Mouse (Mus musculus) CH12.LX (cell line): ENCODE data around the gene Pgls.

Experiments used
- CTCF ChIP-seq, 2 experiments: IDR thresholded peaks in 1 of 2; conservative IDR thresholded peaks in 1 of 2; 2 replicates each; pipeline ENCODE4 v1.5.1; 2011 to 2012; ENCODE audit warnings: low read depth in 2 of 2, low read length in 2 of 2, improper control_type of control experiment in 1 of 2, inconsistent platforms in 1 of 2, mild to moderate bottlenecking in 1 of 2, moderate library complexity in 1 of 2
- E2F4 ChIP-seq: IDR thresholded peaks from 2 replicates; pipeline ENCODE4 v1.6.1; 2011; ENCODE audit warnings: low read depth, low read length, improper control_type of control experiment; ENCODE audit not compliant: insufficient replicate concordance
- ELF1 ChIP-seq: IDR thresholded peaks from 2 replicates; pipeline ENCODE4 v1.6.1; 2014; ENCODE audit warnings: low read depth, mild to moderate bottlenecking, inconsistent platforms, low read length, improper control_type of control experiment
- EP300 ChIP-seq: IDR thresholded peaks from 2 replicates; pipeline ENCODE4 v1.6.1; 2011; ENCODE audit warnings: low read length, improper control_type of control experiment
- GABPA ChIP-seq: IDR thresholded peaks from 2 replicates; pipeline ENCODE4 v1.6.1; 2012; ENCODE audit warnings: low read depth, low read length, improper control_type of control experiment, inconsistent platforms; ENCODE audit not compliant: insufficient replicate concordance
- HCFC1 ChIP-seq: IDR thresholded peaks from 2 replicates; pipeline ENCODE4 v1.6.1; 2012; ENCODE audit warnings: low read depth, mild to moderate bottlenecking, inconsistent platforms, low read length, improper control_type of control experiment
- JUND ChIP-seq: conservative IDR thresholded peaks from 2 replicates; pipeline ENCODE4 v1.6.1; 2011; ENCODE audit warnings: low read depth, low read length, improper control_type of control experiment
- KAT2A ChIP-seq: IDR thresholded peaks from 2 replicates; pipeline ENCODE4 v1.6.1; 2012; ENCODE audit warnings: low read length, improper control_type of control experiment, inconsistent platforms; ENCODE audit not compliant: insufficient replicate concordance
- NRF1 ChIP-seq: IDR thresholded peaks from 2 replicates; pipeline ENCODE4 v1.6.1; 2014; ENCODE audit warnings: low read depth, mild to moderate bottlenecking, inconsistent platforms, low read length, improper control_type of control experiment, moderate library complexity
- SMC3 ChIP-seq: IDR thresholded peaks from 2 replicates; pipeline ENCODE4 v1.6.1; 2011; ENCODE audit warnings: low read depth, low read length, improper control_type of control experiment
- ZMIZ1 ChIP-seq: IDR thresholded peaks from 2 replicates; pipeline ENCODE4 v1.6.1; 2012; ENCODE audit warnings: low read depth, mild to moderate bottlenecking, inconsistent platforms, low read length, improper control_type of control experiment

GRCm38 (mm10) chr8:71579009-71579408 lies 13.0 kb upstream of the Pgls start:
- no peak for TF ChIP-seq CTCF (conservative IDR thresholded peaks at IDR 0.05 in 1 of 2, IDR thresholded peaks at IDR 0.05 in 1 of 2; ENCODE audit: low read depth in 2 of 2, low read length in 2 of 2)
- TF ChIP-seq EP300 = no peak
- no peak for TF ChIP-seq JUND
- TF ChIP-seq GABPA = no peak
- no peak for TF ChIP-seq NRF1
- no peak for TF ChIP-seq E2F4
- no peak for TF ChIP-seq SMC3
- TF ChIP-seq ELF1 = no peak
- no peak for TF ChIP-seq ZMIZ1
- no peak for TF ChIP-seq HCFC1
- TF ChIP-seq KAT2A = no peak
